Mouse (Mus musculus) stomach, postnatal 0 days (tissue): Measurements from ENCODE around the gene Gm10645. TPM values are rescaled to one million over a fixed set of nuclear protein-coding genes. Genes with fewer than 3 reads are reported as not detected.

Source experiments
- ATAC-seq: fragments of 200-750 bp; cut with Nextera tagmentation; 2 replicates; pipeline ENCODE4 v1.8.0; 2017; ENCODE audit not compliant: low FRiP score, low TSS enrichment
- DNase-seq: peaks from one replicate; pipeline ENCODE4 v3.0.0-alpha.2; 2016; ENCODE audit warnings: low spot score
- H3K27ac ChIP-seq: fragments of 300-500 bp; sonication (generic); replicated peaks from 2 replicates; pipeline ENCODE4 v1.5.1; 2014; ENCODE audit warnings: mild to moderate bottlenecking, control low read depth
- H3K27me3 ChIP-seq: fragments of 300-500 bp; sonication (generic); 2 replicates; pipeline ENCODE4 v1.6.1; 2014; ENCODE audit warnings: low read length; ENCODE audit not compliant: control insufficient read depth, insufficient read depth
- H3K36me3 ChIP-seq: fragments of 300-500 bp; sonication (generic); 2 replicates; pipeline ENCODE4 v1.6.1; 2014; ENCODE audit warnings: low read length, mixed read lengths; ENCODE audit not compliant: control insufficient read depth, insufficient read depth
- H3K4me1 ChIP-seq: fragments of 300-500 bp; sonication (generic); replicated peaks from 2 replicates; pipeline ENCODE4 v1.6.1; 2014; ENCODE audit warnings: antibody characterized with exemption; ENCODE audit not compliant: control insufficient read depth, insufficient read depth
- H3K4me2 ChIP-seq: fragments of 300-500 bp; sonication (generic); replicated peaks from 2 replicates; pipeline ENCODE4 v1.6.1; 2014; ENCODE audit warnings: low read depth, mild to moderate bottlenecking, control low read depth, moderate library complexity
- H3K4me3 ChIP-seq: fragments of 300-500 bp; sonication (generic); 2 replicates; pipeline ENCODE4 v1.5.1; 2014; ENCODE audit warnings: low read depth, low read length, control low read depth
- H3K9ac ChIP-seq: fragments of 300-500 bp; sonication (generic); 2 replicates; pipeline ENCODE4 v1.6.1; 2014; ENCODE audit warnings: mild to moderate bottlenecking, low read length, control low read depth, mixed read lengths
- H3K9me3 ChIP-seq: fragments of 300-500 bp; sonication (generic); 2 replicates; pipeline ENCODE4 v1.6.1; 2016; ENCODE audit warnings: low read length; ENCODE audit not compliant: control insufficient read depth
- CTCF ChIP-seq: IDR thresholded peaks from 2 replicates; pipeline ENCODE4 v1.5.1; 2016; ENCODE audit warnings: antibody characterized with exemption, low read depth, mild to moderate bottlenecking, moderate library complexity
- EP300 ChIP-seq: optimal IDR thresholded peaks from 2 replicates; pipeline ENCODE3; 2016; ENCODE audit warnings: antibody characterized with exemption
- WGBS: fragments of 180-500 bp; shearing (Covaris S2); extraction: QIAGEN DNeasy Blood & Tissue Kit; methylation state at CpG from one replicate; pipeline ENCODE4 v1.1.7; 2014; 5-methylcytosine and 5-hydroxymethylcytosine counted together
- polyA plus RNA-seq: library from polyadenylated mRNA; unstranded; fragments of >200 nt; fragmentation: Nextera tagmentation; extraction: Ambion mirVana; gene quantifications from 2 replicates; pipeline ENCODE4 v1.2.1, GENCODE M21; 2015

Gene Gm10645
- polyA plus RNA-seq, 1 experiment from 2014 or later: 3.3 TPM

GRCm38 (mm10) chr8:83152055-83152454, 13.9 kb downstream of the Gm10645 start:
- no peak overlapping the region for H3K4me2 ChIP-seq
- H3K27ac ChIP-seq: no peak overlapping the region
- no peaks in the 10 kb centered on the region for H3K4me1 ChIP-seq
- no peaks in the 10 kb centered on the region for H3K36me3 ChIP-seq
- no peak overlapping the region for H3K4me3 ChIP-seq
- no peak for ATAC-seq
- TF ChIP-seq CTCF (no peak), EP300 (no peak)
- no peaks in the 10 kb centered on the region for H3K27me3 ChIP-seq
- WGBS: 70% methylated on average over 1 of the region's 2 CpGs
- DNase-seq: no peak
- H3K9me3 ChIP-seq: no peaks in the 10 kb centered on the region
- H3K9ac ChIP-seq: no peak overlapping the region

DNA sequence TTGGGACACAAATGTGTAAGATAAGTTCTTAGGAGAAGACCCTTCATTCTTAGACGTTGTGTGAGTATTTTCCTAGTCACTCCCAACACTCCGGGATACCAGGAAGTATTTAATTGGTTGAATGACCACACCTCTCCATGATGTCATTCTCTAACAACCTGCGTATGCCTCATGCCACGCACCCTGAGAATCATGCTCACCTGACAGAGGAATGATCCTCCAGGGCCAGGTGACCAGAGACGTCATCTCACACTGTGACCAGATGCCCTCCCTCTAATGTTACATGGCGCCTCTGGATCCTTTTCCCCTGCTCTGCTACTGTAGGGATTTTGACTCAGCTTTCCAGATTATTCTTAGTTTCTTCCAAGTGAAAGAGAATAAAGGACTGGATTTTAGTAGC, 16.8 kb downstream of the Gm10645 start:
- 80% methylated on average over 6 of the region's 6 CpGs for WGBS
- ATAC-seq (peak; percentile 72), DNase-seq (no peak)
- H3K9me3 ChIP-seq: no peaks in the 10 kb centered on the region
- no peak overlapping the region for H3K4me3 ChIP-seq
- TF ChIP-seq EP300 (no peak), CTCF (no peak)
- no peaks in the 10 kb centered on the region for H3K4me1 ChIP-seq
- H3K36me3 ChIP-seq: no peaks in the 10 kb centered on the region
- H3K27me3 ChIP-seq: no peaks in the 10 kb centered on the region
- no peak overlapping the region for H3K27ac ChIP-seq
- H3K4me2 ChIP-seq: no peak overlapping the region
- no peak overlapping the region for H3K9ac ChIP-seq

DNA sequence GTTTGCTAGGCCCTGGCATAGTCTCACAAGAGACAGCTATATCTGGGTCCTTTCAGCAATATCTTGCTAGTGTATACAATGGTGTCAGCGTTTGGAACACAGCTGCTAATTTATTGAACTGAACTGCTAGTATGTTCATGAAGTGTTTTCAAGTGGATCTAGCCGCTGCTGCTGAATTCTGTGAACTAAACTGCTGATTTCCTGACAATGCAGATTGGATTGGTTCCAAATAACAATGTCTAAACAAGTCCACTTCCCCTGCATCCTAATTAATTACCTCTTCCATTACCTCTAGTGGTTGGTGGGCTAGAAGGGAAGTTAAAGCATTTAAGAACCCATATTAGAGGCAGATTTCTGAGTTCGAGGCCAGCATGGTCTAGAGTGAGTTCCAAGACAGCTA, 20.5 kb downstream of the Gm10645 start:
- H3K27me3 ChIP-seq: no peaks in the 10 kb centered on the region
- TF ChIP-seq CTCF (no peak), EP300 (no peak)
- no peak overlapping the region for H3K4me2 ChIP-seq
- H3K36me3 ChIP-seq: no peaks in the 10 kb centered on the region
- ATAC-seq (no peak), DNase-seq (no peak)
- H3K4me1 ChIP-seq: no peaks in the 10 kb centered on the region
- H3K9ac ChIP-seq: no peak overlapping the region
- no peak overlapping the region for H3K27ac ChIP-seq
- WGBS: 47% methylated on average over 3 of the region's 3 CpGs
- H3K4me3 ChIP-seq: no peak overlapping the region
- no peaks in the 10 kb centered on the region for H3K9me3 ChIP-seq

DNA sequence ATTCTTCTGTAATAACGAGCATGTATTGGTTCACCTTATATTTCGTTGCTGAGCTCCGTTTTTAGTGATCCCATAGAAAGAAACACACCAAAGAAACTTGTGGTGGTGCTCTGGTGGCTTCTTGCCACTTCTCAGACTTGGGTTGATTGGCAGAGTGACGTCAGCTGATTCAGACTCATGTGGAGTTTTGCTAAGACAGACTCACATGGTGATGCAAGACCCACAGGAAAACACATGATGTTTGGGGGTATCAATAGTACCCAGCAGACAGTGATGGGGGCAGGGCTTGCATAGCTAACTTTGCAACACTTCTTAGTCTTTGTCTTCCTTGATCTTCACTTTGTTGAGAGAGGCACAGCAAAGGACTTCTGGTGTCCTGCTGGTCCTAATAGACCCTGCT, 21.4 kb downstream of the Gm10645 start:
- H3K4me1 ChIP-seq: no peaks in the 10 kb centered on the region
- no peaks in the 10 kb centered on the region for H3K27me3 ChIP-seq
- DNase-seq (no peak), ATAC-seq (no peak)
- no peak overlapping the region for H3K4me2 ChIP-seq
- no peak overlapping the region for H3K9ac ChIP-seq
- H3K36me3 ChIP-seq: no peaks in the 10 kb centered on the region
- H3K9me3 ChIP-seq: no peaks in the 10 kb centered on the region
- 90% methylated on average over 4 of the region's 4 CpGs for WGBS
- no peak overlapping the region for H3K27ac ChIP-seq
- TF ChIP-seq CTCF: no peak
- no peak for TF ChIP-seq EP300
- no peak overlapping the region for H3K4me3 ChIP-seq

DNA sequence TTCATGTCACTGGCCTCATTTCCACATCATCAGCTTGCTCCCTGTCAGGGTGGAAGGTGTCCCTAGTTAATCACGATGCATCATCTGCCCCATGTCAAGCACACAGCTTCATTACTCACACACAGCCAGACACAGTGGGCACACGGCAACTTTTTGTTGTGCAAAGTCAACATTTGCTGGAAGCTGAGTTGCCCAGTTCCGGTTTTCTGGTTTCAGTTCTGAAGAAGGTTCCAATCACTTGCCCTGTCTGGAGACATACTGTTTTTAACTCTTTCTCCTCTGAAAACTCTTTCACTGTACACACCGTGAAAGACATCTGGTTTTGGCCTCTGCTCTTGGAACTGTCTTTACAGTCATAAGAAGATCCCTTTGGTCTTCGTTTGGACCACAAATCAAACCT, 24.6 kb downstream of the Gm10645 start:
- Histone ChIP-seq H3K4me2 (no peak overlapping the region), H3K9ac (no peak overlapping the region), H3K4me1 (no peaks in the 10 kb centered on the region), H3K4me3 (no peak overlapping the region), H3K27me3 (no peaks in the 10 kb centered on the region), H3K36me3 (no peaks in the 10 kb centered on the region), H3K9me3 (no peaks in the 10 kb centered on the region), H3K27ac (0 out of 2 replicates have a peak overlapping the region, but pooled peaks have one; percentile 13)
- no peak for ATAC-seq
- DNase-seq: no peak
- TF ChIP-seq CTCF (no peak), EP300 (no peak)
- WGBS: 59% methylated on average over 5 of the region's 5 CpGs

DNA sequence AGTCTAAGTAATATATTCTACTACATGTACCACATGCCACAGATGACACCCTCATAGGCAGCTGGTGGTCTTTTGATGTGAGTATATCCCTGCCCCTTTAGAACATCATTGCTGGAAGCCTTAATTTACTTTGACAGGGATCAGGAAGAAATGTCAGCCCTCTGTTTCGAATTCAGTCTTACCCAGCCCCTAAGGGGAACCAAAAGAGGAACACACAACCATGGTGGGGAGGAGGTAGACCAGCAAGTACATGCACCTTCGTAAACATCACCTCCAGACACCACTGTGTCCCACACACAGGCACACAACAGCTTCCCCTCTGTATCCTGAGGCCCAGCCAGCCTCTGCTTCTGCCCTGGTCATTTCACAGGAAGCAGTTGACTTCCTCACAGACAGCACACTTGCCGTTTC, 25.3 kb downstream of the Gm10645 start:
- 63% methylated on average over 3 of the region's 3 CpGs for WGBS
- H3K4me1 ChIP-seq: no peaks in the 10 kb centered on the region
- no peak for ATAC-seq
- H3K4me2 ChIP-seq: no peak overlapping the region
- no peak overlapping the region for H3K9ac ChIP-seq
- H3K27ac ChIP-seq: 0 out of 2 replicates have a peak overlapping the region, but pooled peaks have one; percentile 6
- no peaks in the 10 kb centered on the region for H3K36me3 ChIP-seq
- H3K27me3 ChIP-seq: no peaks in the 10 kb centered on the region
- H3K4me3 ChIP-seq: no peak overlapping the region
- no peaks in the 10 kb centered on the region for H3K9me3 ChIP-seq
- DNase-seq: no peak
- TF ChIP-seq EP300: no peak
- TF ChIP-seq CTCF: no peak
